Mouse (Mus musculus): ENCODE data around the gene Pcf11. TPM values are rescaled to one million over a fixed set of nuclear protein-coding genes. Genes with fewer than 3 reads are reported as not detected.

Gene Pcf11
- 34.2 and 36.0 TPM in 2 replicates for polyA plus RNA-seq (2012; rRNA removed)

GRCm38 (mm10) chr7:92669507-92670471 lies at the start of gene Pcf11:
Gene Pcf11 (minus strand): TSS chr7:92669934.

GRCm38 (mm10) chr7:92637021-92637625 lies 32.6 kb downstream of the Pcf11 start, which contains the start of gene Ankrd42:
Gene Ankrd42 (minus strand): TSS chr7:92637142.

Other genes starting within 250 kb of the Pcf11 start
- gene Ccdc90b, start 108.8 kb downstream of the Pcf11 start, polyA plus RNA-seq (2012; rRNA removed): 45.2 and 49.4 TPM in 2 replicates
- 9.8 and 10.0 TPM in 2 replicates for gene Ankrd42, start 32.8 kb downstream of the Pcf11 start, polyA plus RNA-seq (2012; rRNA removed)
- gene Rab30, start 71.7 kb upstream of the Pcf11 start, polyA plus RNA-seq (2012; rRNA removed): 10.2 and 11.3 TPM in 2 replicates
- gene Ddias, start 204.3 kb upstream of the Pcf11 start, polyA plus RNA-seq (2012; rRNA removed): 3.8 TPM in 2 replicates
- 14.5 and 16.9 TPM in 2 replicates for gene Prcp, start 204.5 kb upstream of the Pcf11 start, polyA plus RNA-seq (2012; rRNA removed)